Mouse (Mus musculus) gastrocnemius, postnatal 25 days (tissue): ENCODE measurements around the gene Ngb. TPM values are rescaled to one million over a fixed set of nuclear protein-coding genes. Genes with fewer than 3 reads are reported as not detected.

Experiments used
- DNase-seq: peaks from one replicate; pipeline ENCODE4 v3.0.0; 2022
- long read RNA-seq, 2 experiments: library from polyadenylated mRNA; stranded (forward); transcript quantifications; one replicate each; pipeline ENCODE4 v2.0.0; 2021
- total RNA-seq, 2 experiments: library from RNA; stranded (reverse); gene quantifications; 1 replicate in 1 of 2; 2 replicates in 1 of 2; pipeline ENCODE4 v1.2.3; 2021

The Ngb gene
- under 1 TPM; 0.23 to 0.29 TPM for total RNA-seq
- long read RNA-seq, experiment 1: 0 reads
- long read RNA-seq, experiment 2: 0 reads

DNA sequence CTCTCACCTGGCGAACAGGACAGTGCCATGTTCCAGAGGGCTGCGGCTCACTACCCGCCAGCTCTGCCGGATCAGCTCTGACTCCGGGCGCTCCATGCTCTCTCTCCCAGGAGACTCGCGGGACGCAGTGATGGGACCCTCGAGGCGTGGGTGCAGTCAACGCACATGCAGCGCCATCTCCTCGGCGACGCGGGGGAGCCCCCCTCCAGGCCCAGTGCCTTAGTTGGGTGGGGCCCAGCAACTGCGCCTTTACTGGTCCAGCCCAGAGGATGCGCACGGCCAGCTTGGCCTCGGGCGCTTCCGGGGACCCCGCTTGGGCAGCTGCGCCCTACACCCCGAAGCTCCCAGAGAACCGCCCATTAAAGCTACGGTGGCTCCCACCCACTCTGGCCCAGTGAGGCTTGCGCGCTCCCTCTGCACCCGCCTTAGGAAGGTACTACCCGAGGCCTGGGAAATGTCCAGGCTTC, at the start of gene Ngb:
Gene Ngb, minus strand, starts transcription at position 375 of the 467 bp plus-strand sequence.
- DNase-seq: no peak

DNA sequence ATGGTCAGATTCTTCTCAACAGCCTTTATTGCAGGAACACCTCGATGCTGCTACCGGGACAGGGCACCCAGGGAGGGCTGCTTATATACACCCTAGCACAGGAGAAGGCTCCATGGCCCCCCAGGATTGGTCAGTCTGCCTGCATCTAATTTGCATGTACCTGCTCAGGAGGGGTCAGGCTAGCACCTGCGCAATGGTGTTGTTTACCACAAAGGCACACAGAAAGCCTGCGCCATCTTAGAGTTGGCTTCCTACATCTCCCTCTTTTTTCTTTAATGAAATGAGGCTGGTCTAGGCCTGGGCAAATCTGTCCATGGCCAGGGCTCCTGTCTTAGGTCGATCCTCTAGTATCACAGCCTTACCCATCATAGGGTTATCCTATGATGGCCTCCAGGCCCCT, 47.1 kb upstream of the Ngb start:
- no peak for DNase-seq

- no peak for DNase-seq
These were observed 45.8 kb upstream of the Ngb start for GRCm38 (mm10) chr12:87148136-87148535.

GRCm38 (mm10) chr12:87147395-87148089, 45.2 kb upstream of the Ngb start, which contains the start of gene Pomt2:
TSS of gene Pomt2 (minus strand) at chr12:87147968.
- peak; percentile 97 for DNase-seq

- peak; percentile 86 for DNase-seq
These were observed 44.6 kb upstream of the Ngb start, which contains the start of gene Gstz1 for GRCm38 (mm10) chr12:87146966-87147365. TSS of gene Gstz1 (plus strand) at chr12:87147165.

GRCm38 (mm10) chr12:87142156-87142555, 39.8 kb upstream of the Ngb start:
- no peak for DNase-seq

DNA sequence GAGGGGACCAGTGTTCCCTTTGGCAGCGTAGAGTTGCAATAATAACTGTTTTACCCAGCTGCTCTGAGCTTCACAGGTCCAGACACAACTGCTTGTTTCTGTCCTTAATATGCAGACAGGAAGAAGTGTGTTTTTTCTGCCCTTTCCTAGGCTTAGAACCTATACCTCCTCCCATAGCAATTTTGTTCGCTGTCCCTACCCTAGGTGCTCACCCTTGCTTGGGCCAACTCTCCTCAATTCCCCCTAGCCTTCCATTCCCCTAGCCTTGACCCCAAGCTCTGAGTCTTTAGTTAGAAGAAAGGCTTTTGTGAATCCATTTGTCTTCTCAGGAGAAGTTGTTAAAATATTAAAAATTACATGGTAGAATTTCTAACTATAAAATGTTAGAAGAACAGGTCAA, 36.4 kb upstream of the Ngb start:
- DNase-seq: no peak

GRCm38 (mm10) chr12:87138342-87138701, 36.0 kb upstream of the Ngb start:
- DNase-seq: no peak

- DNase-seq: no peak
These were observed 35.4 kb upstream of the Ngb start for GRCm38 (mm10) chr12:87137439-87138341.

- no peak for DNase-seq
These were observed 30.4 kb upstream of the Ngb start for GRCm38 (mm10) chr12:87132784-87133183.

DNA sequence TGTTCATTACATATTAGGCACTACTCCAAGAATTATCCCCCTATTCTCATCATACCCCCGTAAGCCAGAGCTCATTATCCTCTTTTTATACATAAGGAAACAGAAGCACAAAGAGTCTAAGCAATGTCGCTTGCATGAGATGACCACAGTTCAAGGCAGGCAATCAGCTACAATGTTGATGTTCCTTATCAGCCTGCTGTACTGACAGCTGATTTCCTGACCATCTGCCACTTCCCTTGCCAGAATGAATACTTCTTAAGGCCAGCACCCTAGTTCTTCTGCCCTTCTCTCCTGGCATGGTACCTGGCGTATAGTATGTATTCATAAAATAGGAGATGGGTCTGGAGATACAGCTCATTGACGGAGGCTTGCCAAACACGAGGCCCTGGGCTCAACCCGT, 29.9 kb upstream of the Ngb start:
- no peak for DNase-seq

GRCm38 (mm10) chr12:87131619-87132018, 29.3 kb upstream of the Ngb start:
- DNase-seq: no peak

- DNase-seq: no peak
These were observed 28.8 kb upstream of the Ngb start for GRCm38 (mm10) chr12:87131181-87131580.

GRCm38 (mm10) chr12:87130224-87130623, 27.9 kb upstream of the Ngb start:
- no peak for DNase-seq

GRCm38 (mm10) chr12:87127256-87127655, 24.9 kb upstream of the Ngb start:
- no peak for DNase-seq

DNA sequence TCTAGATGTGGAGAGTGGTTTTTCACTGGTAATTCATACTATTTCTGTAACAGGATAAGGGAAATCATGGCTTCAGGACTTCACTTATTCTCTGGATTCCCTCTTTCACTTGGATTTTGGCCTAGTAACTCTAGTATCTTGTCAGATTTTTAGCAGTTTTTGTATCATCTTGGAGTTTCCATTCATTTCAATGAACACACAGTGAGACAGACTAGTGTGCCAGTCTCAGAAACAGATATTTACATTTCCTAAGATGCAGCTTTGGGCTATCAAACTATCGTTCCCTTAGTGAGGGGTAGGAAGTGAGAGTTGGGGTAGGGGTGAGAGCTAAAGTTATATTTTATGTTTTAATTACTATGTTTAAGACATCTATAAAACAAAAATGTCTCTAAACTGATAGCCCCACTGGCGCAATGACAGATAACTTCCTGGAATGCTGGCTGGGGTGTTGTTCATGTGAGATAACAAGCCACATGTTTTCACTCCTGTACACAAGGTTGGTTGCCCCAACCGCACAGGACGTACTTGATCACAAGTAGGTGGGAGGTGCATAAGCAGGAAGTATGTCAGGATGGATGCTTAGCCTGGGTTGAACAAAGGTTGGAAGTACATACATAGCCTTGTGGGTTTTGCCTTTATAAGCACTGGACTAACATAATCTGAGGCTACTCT, 19.7 kb upstream of the Ngb start:
- no peak for DNase-seq

- no peak for DNase-seq
These were observed 5.1 kb upstream of the Ngb start for GRCm38 (mm10) chr12:87107357-87107977.

- no peak for DNase-seq
These were observed 2.5 kb upstream of the Ngb start for GRCm38 (mm10) chr12:87104796-87105195.

DNA sequence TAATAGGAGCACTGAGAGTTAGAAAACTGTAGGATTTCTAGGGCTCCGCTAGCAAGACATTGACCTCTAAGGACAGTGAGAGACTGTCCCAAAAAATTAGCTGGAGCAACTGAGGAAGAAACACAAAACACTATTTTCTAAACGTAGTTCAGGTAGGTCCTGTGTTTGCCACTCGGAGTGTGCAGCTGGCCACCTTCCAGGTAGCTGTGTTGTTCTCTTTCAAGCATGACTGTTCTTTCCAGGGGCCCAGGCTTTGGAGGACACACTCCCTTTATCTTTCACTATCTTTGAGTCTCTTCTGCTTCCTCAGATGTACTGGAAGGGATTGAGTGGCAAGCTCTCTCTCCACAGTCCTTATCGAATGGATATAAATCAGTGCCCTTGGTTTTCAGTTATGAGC, 1.1 kb upstream of the Ngb start:
- no peak for DNase-seq

GRCm38 (mm10) chr12:87100331-87100730, 2.0 kb downstream of the Ngb start:
- no peak for DNase-seq

DNA sequence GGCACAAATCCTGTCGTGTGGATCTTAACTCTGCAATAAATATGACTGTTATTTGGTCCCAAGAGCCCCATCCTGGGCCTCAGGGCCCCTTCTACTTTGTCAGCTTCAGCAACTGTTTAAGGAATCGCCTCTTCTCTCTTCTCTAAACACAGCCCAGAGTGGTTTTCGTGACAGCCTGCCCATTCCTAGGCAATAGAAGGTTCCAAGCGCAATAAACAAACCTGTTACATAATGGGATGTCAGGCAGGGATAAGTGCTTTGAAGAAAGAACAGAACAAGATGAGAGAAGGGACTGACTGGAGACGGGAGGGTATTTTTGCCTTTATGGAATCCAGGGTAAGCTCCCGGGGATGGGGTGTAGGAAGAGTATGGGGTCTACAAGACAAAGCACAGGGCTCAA, 8.7 kb downstream of the Ngb start:
- no peak for DNase-seq

DNA sequence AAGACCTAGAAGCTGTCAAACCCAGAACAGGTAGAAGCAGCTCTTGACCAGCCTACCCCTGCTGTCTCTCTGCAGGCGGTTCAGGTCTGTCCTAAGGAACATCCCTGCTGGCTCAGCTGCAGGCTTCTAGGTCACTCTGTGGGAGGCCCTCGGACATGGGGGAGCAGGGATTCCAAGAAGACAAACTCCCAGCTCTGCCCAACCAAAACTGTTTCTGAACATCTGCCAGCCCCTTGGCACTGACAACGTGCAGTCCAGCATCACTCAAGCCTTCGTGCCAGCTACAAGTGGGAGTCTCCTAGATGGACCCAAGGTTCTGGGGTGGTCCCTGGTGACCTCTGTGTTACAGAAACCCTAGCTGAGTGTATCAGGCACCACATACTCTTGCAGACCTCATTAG, 9.1 kb downstream of the Ngb start:
- no peak for DNase-seq
